Mouse (Mus musculus) urinary bladder, postnatal 4 days (tissue): ENCODE data around the gene Tex2.
"Not testable (repeated sequence)": the region's sequence is repeated elsewhere in the genome, so short reads cannot be mapped to it uniquely, and the experiment has no call there.

Experiments
- DNase-seq, 2 experiments: peaks; one replicate each; pipeline ENCODE4 v3.0.0; 2021 to 2022; ENCODE audit warnings: low spot score in 2 of 2

The Tex2 gene

DNA sequence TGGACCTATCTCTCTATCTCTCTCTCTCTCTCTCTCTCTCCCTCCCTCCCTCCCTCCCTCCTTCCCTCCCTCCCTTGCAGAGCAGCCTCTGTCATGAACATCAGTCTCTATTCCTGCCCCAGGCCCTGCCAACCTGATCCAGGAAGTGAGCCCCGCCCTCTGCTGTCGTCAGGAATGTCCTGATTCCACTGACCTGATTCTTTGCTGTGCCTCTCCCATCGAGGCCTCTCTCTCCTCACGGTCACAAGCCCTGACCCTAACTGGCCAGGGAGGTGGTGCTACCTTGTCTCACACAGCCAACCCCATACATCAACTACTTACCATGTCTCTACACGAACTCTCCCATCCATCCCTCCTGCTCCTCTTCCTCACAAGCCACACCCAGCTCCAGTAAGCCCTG, 33.3 kb downstream of the Tex2 start:
- DNase-seq, result no peak

DNA sequence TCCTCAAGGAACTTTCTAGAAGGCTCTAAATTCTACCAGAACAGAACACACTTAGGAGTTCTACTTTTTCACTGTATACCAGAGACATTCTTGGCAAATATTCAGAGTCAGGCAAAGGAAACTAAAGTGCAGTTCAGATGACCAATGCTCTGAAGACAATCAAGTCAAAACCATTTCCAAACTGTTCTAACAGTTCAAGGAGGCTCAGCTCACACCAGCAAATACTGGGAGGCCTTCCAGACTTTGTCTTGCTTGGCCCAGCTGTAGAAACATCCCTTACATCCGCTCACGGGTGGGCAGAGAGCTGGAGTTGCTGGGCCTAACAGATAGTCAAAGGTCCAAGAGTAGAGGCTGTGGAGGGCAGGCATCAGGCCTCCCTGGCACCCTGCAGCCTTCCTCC, 34.1 kb downstream of the Tex2 start:
- no peak for DNase-seq

DNA sequence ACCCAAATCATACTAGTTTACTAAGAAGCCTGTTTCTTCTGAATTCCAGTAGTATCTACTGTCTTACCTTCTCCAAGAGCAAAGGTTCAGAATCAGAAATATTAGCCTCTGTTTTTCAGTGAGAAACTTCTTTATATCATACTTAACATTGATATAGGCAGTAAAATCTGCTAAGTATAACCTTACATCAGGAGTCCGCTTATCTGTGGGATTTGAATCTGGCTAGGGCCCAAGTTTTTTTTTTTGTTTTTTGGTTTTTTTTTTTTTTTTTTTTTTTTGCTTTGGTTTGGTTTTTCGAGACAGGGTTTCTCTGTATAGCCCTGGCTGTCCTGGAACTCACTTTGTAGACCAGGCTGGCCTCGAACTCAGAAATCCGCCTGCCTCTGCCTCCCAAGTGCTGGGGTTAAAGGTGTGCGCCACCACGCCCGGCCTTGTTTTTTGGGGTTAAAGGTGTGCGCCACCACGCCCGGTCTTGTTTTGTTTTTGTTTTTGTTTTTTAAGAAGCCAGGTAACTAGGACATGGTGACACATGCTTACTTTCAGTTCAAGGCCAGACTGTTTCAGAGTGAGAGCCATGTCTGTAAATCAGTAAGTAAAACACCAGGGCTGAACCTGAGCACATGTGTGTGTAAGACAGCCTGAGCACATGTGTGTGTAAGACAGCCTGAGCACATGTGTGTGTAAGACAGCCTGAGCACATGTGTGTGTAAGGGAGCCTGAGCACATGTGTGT, 35.4 kb downstream of the Tex2 start:
- DNase-seq, result not testable (repeated sequence)

DNA sequence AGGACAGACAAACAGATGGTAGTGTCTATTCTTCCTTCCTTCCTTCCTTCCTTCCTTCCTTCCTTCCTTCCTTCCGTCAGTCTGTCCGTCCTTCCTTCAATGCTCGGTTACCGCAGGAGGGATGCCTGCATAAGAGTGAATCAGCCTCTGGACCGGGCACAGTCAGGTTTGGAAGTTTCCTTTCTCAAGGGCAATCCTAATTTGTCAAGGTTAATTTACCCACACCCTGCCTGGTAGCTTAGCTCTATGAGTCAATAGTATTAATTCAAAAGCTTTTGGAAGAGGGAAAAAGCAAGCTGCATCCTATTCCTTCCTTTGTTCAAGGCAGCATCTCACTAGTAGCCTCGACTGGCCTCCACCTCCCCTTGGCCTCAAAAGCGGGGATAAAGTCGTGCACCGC, 38.8 kb downstream of the Tex2 start:
- no peak for DNase-seq

DNA sequence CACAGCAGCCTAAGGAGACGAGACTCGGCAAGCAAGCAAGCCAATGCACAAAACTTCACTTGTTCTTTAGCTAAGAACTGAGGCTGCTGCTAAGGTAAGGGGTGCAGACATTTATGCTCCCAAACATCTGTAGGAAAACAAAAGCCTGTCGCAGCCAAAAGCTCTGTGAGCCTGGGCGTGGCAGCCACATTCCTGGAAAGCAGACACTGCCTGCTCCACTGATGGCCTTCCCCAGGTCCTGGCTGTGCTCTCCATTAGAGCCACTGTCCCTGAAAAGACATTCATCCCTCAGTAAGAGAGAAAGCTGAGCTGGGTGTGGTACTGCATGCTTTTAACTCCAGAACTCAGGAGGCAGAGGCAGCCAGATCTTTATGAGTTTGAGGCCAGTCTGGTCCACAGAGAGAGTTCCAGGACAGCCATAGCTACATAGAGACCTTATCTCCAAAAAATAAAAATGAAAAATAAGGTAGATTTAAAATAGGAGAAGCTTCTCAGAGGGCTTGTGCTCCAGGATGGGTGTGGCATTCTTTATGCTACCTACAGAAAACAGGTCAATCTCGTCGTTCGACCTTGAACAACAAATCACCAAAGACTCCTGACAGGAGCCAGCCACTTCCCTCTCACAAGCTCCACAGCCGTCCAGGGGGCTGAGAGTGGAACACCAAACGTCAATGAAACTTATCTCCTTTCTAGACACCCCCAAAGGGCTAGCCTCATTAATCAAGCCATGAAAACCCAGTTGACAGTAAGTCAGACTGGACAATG, 39.6 kb downstream of the Tex2 start:
- DNase-seq, result no peak

DNA sequence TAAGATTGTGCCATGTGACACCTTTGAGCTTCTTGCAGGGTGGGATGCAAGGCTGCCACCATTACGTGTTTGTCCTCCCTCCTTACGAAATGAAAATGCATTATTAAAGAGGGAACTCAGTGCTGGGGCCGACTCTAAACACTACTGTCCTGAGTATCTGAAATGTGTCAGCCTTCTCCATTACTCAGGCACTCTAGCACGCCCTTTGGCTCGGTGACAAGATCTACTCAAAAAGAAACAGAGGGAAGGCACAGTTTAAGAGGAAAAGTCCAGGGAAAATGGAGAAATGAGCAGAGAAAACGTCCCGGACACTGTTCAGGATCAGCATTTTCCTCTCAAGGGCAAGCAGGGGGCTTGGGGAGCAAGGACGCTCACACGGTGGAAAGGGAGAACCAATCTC, 40.3 kb downstream of the Tex2 start:
- no peak for DNase-seq

DNA sequence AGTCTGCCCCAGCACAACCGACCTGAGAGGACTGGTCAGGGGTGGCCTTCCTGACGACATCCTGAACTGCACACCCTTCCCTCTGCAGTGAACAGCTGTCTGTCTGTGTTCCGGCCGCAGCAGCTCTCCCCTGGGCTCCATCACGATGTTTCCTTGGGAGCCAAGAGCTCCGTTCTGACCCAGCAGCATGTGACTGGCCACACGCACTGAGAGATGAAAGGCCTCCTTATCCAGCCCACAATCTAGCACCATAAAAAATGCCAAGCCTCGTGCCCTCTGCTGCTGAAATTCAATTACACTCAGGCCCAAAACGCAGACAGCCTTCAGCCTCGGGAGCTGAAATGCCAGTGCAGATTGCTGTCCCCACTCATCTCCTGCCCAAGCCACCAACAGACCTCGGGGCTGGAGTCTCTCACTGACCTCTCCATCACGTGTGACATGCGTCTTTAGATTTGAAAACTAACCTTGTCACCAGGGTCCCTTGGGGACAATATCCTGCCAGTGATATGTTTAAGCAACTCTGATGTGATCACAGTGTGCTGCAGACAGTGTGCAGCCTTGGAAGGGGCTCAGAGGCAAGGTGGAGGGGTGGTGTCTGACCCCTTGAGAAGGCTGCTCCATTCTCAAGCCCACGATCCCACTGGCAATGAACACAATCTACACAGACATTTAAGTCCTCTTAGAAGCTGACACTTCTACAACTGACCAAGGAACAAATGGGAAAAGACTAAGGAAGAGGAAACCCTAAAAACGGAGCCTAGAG, 41.0 kb downstream of the Tex2 start:
- no peak for DNase-seq

DNA sequence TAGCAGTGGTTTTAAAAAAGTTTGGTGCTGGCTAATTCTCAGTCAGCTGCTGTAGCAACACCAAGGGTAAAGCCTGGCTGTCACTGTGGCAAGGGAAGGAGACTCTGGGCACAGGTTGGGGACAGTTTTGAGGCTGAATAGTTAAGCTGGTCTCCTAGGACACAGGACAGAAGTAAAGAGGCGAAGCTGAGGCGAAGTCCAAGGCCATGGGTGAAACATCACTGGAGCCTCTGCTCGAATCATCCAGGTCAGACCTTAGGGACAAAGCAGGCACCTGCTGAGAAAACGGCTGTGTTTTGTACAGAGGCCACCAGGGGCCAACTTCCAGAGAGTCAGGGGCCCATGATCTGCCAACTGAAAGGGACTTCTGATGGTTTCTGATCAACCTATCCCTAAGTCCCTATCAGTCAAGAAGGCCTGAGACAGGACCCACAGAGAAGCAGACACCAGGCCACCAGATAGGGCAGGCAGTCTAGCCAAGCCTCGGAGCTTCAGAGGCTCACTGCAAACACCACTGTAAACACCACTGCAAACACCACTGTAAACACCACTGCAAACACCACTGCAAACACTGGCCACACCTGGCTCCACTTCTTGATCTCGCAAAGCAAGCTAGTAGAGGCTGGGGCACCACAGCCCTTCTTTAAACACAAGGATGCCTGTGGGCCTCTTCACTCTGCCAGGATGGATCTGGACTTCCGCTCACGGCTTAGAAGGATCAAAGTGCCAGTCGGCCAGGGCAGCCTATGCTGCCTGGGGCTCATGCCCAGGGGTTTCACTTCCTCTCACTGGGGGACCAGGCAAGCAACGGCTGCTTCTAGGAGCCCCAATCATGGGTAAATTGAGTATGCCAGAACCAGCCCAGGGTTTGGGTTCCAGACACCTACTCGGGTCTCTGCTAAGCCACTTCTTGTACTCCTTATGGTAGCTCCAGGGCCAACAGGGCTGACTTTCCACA, 41.9 kb downstream of the Tex2 start:
- DNase-seq, result no peak

DNA sequence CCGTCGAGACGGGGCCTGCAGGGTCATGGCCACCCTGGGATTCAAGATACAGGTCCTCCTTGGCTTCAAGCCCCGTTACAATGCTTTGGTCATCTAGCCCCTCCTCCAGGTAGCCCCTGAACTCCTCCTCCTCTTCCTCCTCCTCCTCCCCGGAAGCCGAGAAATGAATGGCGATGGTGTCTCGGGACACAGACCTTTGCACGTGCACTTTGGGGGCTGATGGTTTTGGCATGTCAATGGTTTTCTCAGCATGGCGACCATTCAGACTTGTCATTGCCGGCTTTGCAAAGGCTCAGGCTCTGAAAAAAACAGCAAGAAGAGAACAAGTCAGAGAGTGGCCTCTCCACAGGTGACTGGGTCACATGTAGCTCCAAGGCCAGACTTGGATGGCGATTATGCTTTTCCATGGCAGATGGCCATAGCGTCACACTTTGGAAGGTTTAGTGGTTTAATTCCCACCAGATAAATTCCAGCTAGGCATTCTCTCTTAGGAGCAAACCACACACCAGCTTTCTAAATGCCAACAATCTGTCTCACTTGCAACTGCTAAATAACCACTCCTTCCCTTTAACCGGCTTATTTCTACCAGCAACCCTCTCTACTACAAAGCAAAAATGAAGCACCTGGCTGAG, 44.8 kb downstream of the Tex2 start:
- no peak for DNase-seq

DNA sequence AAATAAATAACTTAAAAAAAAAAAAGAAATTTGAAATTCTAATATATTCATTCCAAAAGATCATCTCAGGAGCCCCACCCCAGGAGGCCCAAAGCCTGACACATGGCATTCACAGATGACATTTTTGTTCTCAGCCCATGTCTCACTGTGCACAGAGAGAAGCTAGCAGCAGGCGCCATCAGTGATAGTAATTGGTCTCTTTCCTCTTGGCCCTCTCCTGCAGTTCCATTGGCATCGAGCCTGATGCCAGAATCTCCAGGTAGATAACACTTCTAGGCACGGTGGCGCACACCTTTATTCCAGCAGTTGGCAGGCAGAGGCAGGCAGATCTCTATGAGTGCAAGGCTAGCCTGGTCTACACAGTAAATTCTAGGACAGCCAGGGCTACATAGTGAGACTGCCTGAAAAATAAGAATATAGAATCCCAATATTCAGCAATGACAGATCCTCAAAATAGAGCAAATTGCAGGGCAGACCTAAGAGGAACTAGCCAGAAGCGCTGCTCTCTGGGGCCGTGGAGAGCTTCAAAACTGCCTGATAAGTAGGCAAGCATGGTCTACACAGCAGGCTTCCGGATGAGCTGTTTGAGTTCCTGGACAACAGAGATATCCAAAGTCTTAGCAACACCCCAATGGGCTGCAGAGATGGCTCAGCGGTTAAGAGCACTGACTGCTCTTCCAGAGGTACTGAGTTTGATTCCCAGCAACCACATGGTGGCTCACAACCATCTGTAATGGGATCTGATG, 47.0 kb downstream of the Tex2 start:
- no peak for DNase-seq

DNA sequence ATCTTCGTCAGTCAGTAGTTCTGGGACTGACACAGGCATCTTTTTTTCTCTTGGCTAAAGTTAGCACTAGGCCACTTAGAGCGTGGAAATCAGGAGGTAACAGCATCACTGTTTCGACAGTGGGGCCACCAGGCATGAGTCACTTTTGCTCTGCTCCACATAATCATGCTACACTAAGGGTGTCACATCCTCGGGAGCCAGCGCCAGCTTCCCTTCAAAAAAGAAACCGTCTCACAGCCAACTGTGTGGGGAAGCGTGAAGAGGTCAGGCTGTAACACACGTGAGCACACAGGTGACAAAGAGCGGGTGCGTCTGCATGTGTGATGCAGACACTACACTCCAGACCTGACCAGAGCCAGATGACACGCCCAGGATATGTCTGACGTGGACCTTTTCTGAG, 49.0 kb downstream of the Tex2 start:
- no peak for DNase-seq

DNA sequence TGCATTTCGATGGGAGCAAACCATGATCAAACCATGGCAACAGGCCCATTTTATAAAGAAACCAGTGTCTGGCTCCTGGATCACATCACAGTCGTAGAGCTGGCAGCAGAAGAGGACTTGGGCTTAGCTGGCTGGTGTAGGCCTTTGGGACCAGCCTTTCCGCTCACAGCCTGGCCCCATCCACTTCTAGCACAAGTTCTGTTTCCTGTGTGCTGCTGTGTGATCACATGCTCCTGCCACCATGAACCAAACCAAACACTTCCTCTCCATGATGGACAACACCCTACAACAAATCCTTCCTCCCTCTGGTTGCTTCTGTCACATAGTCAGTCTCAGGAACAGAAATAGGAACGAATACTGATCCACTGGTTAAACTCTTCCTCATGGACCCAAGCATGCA, 50.5 kb downstream of the Tex2 start:
- DNase-seq, result no peak

DNA sequence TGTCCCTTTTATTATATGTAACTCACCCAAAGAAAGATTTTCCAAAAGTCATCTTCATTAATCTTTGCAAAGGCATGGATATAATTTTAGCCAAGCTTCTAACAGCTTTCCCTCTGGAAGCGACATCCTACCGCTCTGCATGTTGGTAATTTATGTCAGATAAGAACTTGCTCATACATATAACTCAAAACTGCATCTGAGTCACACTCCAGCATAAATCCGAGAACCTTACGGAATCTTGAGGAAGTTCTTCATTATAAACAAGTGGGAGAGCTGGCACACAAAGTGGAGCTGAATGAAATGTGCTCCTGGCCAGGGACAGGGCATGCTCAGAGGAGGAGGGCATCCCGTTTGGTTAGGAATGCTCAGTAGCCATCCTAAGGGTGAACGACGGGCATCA, 53.5 kb downstream of the Tex2 start:
- DNase-seq, result no peak

DNA sequence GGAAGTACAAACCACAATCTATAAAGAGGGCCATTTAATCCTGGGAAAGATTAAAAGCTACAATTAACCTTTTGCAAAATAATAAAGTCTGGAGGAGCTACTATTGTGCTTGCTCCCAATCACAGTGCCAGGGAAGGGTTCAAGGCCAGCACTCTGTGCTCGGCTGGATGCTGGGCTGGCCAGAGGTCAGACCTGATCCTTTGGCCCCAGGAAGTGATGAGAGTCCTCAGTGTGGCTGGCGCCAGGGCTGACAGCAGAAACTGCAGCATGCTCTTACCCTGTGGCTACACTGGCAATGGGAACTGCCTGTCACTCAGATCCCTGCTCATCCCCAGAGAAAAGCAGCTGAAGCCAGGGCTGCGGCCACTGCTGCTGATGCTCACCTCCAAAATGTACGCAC, 55.2 kb downstream of the Tex2 start:
- no peak for DNase-seq

DNA sequence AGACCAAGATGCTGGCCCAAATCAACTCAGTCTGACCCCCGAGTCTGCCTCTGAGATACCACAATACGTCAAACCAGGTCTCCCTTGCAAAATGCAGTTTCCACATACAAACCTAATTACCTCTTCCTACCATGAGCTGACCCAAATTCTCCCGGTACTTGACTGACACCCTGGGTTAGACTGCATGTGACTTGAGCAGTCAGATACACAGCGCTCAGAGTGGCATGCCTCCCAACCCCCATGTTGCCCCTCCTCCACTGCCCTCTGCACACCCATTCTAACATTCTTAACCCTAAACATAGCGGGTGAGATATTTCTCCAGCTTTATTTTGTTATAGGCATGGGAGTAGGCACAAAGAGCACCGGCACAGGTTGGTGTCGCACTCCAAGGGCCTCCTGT, 55.8 kb downstream of the Tex2 start:
- no peak for DNase-seq

DNA sequence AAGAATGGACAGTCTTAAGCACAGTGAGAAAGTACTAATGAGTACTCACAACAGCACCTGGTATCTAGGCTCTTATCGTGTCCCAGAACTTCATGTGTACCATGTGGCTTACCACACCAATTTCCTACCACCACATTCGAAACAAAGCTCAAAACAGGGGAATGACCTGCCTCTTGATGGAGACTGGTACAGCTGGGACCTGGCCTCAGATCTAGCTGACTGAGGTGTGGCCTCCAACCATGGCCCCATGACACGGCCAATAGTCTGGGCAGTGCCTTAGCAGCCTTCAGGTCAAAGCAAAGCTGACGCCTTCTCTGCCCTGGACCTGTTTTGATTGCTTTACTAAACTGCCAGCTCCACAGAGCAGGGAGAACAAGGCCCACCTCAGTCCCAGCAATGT, 56.5 kb downstream of the Tex2 start:
- no peak for DNase-seq

DNA sequence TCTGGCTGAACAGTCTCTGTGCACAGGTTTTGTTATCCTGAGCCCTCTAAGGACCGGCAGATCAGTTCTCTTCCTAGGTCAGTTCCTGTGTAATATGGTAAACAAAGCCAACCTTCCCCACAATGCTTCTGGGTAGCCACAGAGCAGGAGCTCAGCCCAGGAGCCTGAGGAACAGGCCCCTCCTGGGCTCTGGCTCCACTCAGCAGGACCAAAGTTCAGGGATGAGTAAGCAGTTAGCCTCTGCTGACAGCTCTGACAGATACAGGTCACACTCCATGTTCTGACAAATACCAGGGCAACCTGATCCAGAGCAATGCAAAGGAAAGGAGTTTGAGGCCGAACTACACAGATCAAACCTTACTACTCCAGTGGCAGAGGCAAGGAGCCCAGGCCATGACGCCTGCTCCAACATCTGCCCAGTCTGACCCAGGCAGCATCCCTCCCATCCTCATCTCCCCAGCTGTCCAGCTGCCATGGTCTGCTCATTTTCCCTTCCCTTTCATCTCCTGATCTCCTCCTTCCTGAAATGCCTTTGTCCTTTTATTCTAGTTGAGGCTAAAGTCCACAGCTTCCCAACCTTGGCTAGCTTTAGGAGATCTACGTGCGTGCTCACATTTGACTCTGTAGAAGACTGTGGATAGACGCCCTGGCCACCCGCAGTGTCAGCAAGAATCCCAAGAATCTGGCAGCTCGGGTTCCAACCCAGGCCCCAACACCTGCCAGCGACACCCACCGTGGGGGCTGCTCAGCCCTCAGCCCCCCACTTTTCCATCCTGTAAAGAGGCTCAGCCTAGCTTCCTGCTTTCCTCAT, 57.2 kb downstream of the Tex2 start:
- DNase-seq, result no peak

DNA sequence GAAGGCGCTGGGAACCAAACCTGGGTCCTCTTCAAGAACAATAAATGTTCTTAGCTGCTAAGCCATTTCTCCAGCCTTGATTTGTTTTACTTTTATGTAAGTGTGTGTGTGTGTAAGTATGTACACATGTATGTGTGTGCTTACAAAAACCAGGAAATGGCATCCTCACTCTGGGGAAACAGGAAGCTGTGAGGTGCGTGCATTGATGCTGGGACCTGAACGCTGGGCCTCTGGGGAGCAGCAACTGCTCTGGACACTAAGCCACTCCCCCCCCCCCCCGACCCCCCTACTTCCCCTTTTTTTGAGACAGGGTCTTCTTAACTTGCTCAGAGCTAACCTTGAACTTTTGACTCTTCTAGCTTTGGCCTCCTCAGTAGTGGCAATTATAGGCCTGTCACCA, 62.8 kb downstream of the Tex2 start:
- DNase-seq, result no peak

DNA sequence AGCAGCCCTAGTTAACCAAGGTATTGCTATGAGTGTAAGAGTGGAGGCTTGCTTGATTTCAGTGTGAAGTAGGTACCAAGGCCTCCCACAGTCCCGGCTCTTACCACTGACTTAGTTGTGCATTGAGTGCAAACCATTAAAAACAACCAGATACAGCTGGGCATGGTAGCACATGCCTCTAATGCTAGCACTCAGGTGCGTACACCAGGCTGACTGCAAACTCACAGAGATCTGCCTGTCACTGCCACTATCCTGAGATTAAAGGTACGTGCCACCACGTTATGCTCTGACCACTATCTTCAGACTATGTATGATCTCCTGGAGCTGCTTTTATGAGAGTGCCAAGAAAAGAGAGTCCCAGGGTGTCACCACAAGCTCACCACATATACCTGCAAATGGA, 67.1 kb downstream of the Tex2 start:
- no peak for DNase-seq

DNA sequence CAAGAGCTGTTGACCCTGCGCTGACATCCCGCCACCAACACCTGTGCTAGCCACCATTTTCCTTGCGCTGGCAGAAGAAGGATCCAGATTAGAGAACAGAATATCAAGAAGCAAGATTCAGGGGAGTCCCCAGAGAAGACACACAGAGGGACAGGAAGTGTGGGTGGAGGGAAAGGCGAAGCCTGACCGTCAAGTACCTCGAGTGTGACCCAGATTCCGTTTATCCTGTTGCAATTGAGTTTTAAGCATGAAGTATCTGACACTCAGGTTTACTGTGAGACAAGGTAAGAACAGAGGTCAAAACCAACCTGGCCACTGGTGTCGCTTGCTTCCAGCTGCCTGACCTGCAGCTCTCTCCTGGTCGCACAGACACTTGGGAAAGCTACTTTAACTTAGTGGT, 68.3 kb downstream of the Tex2 start:
- no peak for DNase-seq
